Mouse (Mus musculus) left cerebral cortex, postnatal 4 days (tissue): ENCODE measurements around the gene Cyp2w1. TPM values are rescaled to one million over a fixed set of nuclear protein-coding genes. Genes with fewer than 3 reads are reported as not detected.

Experiments used
- DNase-seq: peaks from one replicate; pipeline ENCODE4 v3.0.0-alpha.2; 2022
- intact Hi-C: fragments of 180-260 bp; cut with DNase I; formaldehyde crosslinking; loops from one replicate; pipeline ENCODE4 v1.15.1; 2025
- total RNA-seq, 2 experiments: library from RNA; stranded (reverse); gene quantifications; 2 replicates each; pipeline ENCODE4 v1.2.3; 2021

Gene Cyp2w1
- total RNA-seq: not detected

- no peak for DNase-seq
- intact Hi-C loops: no loop called here
Observed at GRCm38 (mm10) chr5:139352317-139352716, at the start of gene Cyp2w1. Gene Cyp2w1 (plus strand): TSS chr5:139352617.

GRCm38 (mm10) chr5:139303646-139304061, 48.8 kb upstream of the Cyp2w1 start:
- DNase-seq: no peak
- intact Hi-C loops: no loop called here

- intact Hi-C loops: no loop called here
- DNase-seq: no peak
Observed at GRCm38 (mm10) chr5:139309946-139310345, 42.5 kb upstream of the Cyp2w1 start.

GRCm38 (mm10) chr5:139310477-139310876, 41.9 kb upstream of the Cyp2w1 start:
- intact Hi-C loops: no loop called here
- no peak for DNase-seq

- intact Hi-C loops: no loop called here
Observed at GRCm38 (mm10) chr5:139311822-139312221, 40.6 kb upstream of the Cyp2w1 start.

GRCm38 (mm10) chr5:139313536-139313935, 38.9 kb upstream of the Cyp2w1 start:
- intact Hi-C loops: no loop called here
- no peak for DNase-seq

More at GRCm38 (mm10) chr5:139311822-139312221, 40.6 kb upstream of the Cyp2w1 start:
- DNase-seq: no peak

- intact Hi-C loops: no loop called here
- no peak for DNase-seq
Observed at GRCm38 (mm10) chr5:139314941-139315642, 37.3 kb upstream of the Cyp2w1 start.

GRCm38 (mm10) chr5:139316982-139317675, 35.3 kb upstream of the Cyp2w1 start:
- no peak for DNase-seq
- intact Hi-C loops: no loop called here

- DNase-seq: no peak
- intact Hi-C loops: no loop called here
Observed at GRCm38 (mm10) chr5:139317751-139318504, 34.5 kb upstream of the Cyp2w1 start.

- intact Hi-C loops: no loop called here
Observed at GRCm38 (mm10) chr5:139320424-139320823, 32.0 kb upstream of the Cyp2w1 start.

GRCm38 (mm10) chr5:139321331-139321730, 31.1 kb upstream of the Cyp2w1 start:
- intact Hi-C loops: no loop called here
- DNase-seq: no peak

More at GRCm38 (mm10) chr5:139320424-139320823, 32.0 kb upstream of the Cyp2w1 start:
- DNase-seq: no peak

- intact Hi-C loops: no loop called here
- peak; percentile 42 for DNase-seq
Observed at GRCm38 (mm10) chr5:139323260-139323924, 29.0 kb upstream of the Cyp2w1 start.

GRCm38 (mm10) chr5:139324045-139324491, 28.3 kb upstream of the Cyp2w1 start:
- no peak for DNase-seq

GRCm38 (mm10) chr5:139324691-139325394, 27.6 kb upstream of the Cyp2w1 start:
- intact Hi-C loops: no loop called here
- DNase-seq: no peak

More at GRCm38 (mm10) chr5:139324045-139324491, 28.3 kb upstream of the Cyp2w1 start:
- intact Hi-C loops: no loop called here

GRCm38 (mm10) chr5:139325395-139325966, 26.9 kb upstream of the Cyp2w1 start, which contains the start of gene Adap1:
Gene Adap1 (minus strand): TSS chr5:139325622.
- intact Hi-C loops: no loop called here
- peak; percentile 41 for DNase-seq

- intact Hi-C loops: no loop called here
- no peak for DNase-seq
Observed at GRCm38 (mm10) chr5:139326111-139326696, 26.2 kb upstream of the Cyp2w1 start.

GRCm38 (mm10) chr5:139326986-139327633, 25.3 kb upstream of the Cyp2w1 start:
- intact Hi-C loops: no loop called here
- DNase-seq: no peak

- intact Hi-C loops: no loop called here
- DNase-seq: no peak
Observed at GRCm38 (mm10) chr5:139327634-139328020, 24.8 kb upstream of the Cyp2w1 start.

GRCm38 (mm10) chr5:139330766-139331165, 21.7 kb upstream of the Cyp2w1 start:
- no peak for DNase-seq
- intact Hi-C loops: no loop called here
